Mouse (Mus musculus): ENCODE measurements around the gene Gm45808.

DNA sequence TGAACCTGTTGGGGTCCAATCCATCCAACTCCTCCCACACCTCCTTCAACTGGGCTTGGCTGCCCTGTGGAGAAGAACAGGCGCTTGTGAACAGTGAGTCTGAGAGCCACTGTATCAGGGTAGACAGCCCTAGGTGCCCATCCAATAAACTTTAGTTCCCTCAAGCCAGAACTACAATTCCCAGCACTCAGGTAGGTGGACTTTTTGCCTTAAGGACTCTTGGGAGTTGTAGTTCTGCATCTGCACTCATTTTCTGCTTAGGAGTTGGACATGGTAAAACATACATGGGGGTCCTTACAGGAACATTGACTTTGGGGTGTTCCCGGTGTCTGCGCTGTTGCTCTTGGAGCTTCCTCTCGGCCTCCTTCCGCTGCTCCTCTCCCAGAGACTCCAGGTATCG lies 11.8 kb upstream of the Gm45808 start:
- TF ChIP-seq CTCF (IDR thresholded peaks at IDR 0.05; ENCODE audit: low read depth) (no peak), EP300 (IDR thresholded peaks at IDR 0.05; ENCODE audit: low read depth) (no peak)

All from heart, postnatal 0 days (tissue).